Mouse (Mus musculus): Measurements from ENCODE around the gene Bri3. TPM values are rescaled to one million over a fixed set of nuclear protein-coding genes. Genes with fewer than 3 reads are reported as not detected.

Bri3 gene
- polyA plus RNA-seq, 1 experiment = 76.9 TPM

DNA sequence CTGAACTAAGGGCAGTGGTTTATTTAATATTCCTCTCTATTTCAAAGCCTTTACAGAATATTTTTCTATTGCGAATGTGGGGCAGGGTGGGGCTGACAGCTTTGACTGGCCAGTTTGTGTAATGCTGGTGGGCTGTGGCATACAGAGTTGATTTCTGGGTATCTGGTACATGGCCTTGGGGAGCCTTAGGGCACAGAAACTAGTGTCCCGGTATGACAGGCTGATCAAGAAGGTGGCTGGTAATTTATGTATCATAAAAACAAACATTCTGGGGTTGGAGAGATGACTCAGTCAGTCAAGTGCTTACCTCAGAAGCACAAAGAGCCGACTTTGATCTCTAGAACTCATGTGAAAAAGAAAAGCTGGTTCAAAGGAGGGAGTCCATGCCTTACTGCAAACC, 182.5 kb downstream of the Bri3 start:
- Histone ChIP-seq H3K4me1 (replicated peaks; ENCODE audit: control insufficient read depth, insufficient read depth, low read length) (no peaks in the 10 kb centered on the region), H3K27me3 (ENCODE audit: control insufficient read depth, insufficient read depth, low read length) (no peaks in the 10 kb centered on the region), H3K27ac (ENCODE audit: control insufficient read depth, insufficient read depth, low read length) (no peak overlapping the region), H3K4me3 (ENCODE audit: control insufficient read depth, insufficient read depth, low read length) (no peak overlapping the region), H3K36me3 (ENCODE audit: control insufficient read depth, insufficient read depth, low read length) (no peaks in the 10 kb centered on the region)
- TF ChIP-seq CTCF (IDR thresholded peaks at IDR 0.05; ENCODE audit: borderline replicate concordance, control insufficient read depth, extremely low read depth, insufficient read depth, low read length, poor library complexity) (no peak), POLR2A (IDR thresholded peaks at IDR 0.05; ENCODE audit: control insufficient read depth, extremely low read depth, insufficient read depth, low read length, poor library complexity) (no peak)
- no peak for DNase-seq
- WGBS = 77% methylated on average over 3 of the region's 3 CpGs

DNA sequence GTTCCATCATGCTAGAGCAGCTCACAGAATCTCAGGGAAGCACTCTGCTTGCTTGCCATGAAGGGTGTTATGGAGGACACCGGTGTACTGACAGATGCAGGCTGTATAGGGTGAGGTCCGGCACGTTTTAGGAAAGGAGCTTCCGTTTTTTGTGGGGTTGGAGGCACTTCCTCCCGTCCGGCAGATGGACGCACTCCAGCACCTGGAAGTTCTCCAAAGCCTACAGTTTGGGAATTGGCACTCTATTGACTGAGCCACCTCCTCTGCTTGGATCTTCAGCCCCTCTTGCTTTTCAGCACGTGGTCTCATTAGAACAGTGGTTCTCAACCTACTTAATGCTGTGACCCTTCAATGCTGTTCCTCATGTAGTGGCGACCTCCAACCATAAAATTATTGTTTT, 183.6 kb downstream of the Bri3 start:
- DNase-seq = no peak
- Histone ChIP-seq H3K4me3 (ENCODE audit: control insufficient read depth, insufficient read depth, low read length) (no peak overlapping the region), H3K4me1 (replicated peaks; ENCODE audit: control insufficient read depth, insufficient read depth, low read length) (no peaks in the 10 kb centered on the region), H3K27me3 (ENCODE audit: control insufficient read depth, insufficient read depth, low read length) (no peaks in the 10 kb centered on the region), H3K27ac (ENCODE audit: control insufficient read depth, insufficient read depth, low read length) (no peak overlapping the region), H3K36me3 (ENCODE audit: control insufficient read depth, insufficient read depth, low read length) (no peaks in the 10 kb centered on the region)
- no peak for TF ChIP-seq CTCF (IDR thresholded peaks at IDR 0.05; ENCODE audit: borderline replicate concordance, control insufficient read depth, extremely low read depth, insufficient read depth, low read length, poor library complexity)
- TF ChIP-seq POLR2A (IDR thresholded peaks at IDR 0.05; ENCODE audit: control insufficient read depth, extremely low read depth, insufficient read depth, low read length, poor library complexity) = no peak
- 71% methylated on average over 9 of the region's 9 CpGs for WGBS

DNA sequence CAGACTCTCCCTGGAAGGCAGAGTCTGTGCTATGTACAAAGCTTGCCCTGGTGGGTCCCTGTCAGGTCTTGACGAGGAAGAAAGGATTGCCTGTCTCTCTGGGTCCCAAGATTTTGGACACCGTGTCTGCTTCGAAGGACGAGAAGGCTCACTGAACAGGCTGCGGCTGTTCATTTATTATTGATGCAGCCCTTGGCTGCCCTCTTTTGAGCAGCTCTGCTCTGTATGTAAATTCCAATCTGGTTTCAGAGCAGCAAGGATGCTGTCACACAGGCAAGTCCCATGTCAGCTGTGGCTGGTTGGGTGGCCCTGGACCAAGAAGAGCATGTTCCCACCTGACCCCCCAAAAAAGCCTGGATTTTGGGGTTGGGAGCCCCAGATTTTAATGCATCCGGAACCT, 187.2 kb downstream of the Bri3 start:
- H3K36me3 ChIP-seq (ENCODE audit: control insufficient read depth, insufficient read depth, low read length) = no peaks in the 10 kb centered on the region
- WGBS = 86% methylated on average over 6 of the region's 6 CpGs
- H3K27me3 ChIP-seq (ENCODE audit: control insufficient read depth, insufficient read depth, low read length) = no peaks in the 10 kb centered on the region
- TF ChIP-seq CTCF (IDR thresholded peaks at IDR 0.05; ENCODE audit: borderline replicate concordance, control insufficient read depth, extremely low read depth, insufficient read depth, low read length, poor library complexity) = no peak
- no peak for TF ChIP-seq POLR2A (IDR thresholded peaks at IDR 0.05; ENCODE audit: control insufficient read depth, extremely low read depth, insufficient read depth, low read length, poor library complexity)
- no peaks in the 10 kb centered on the region for H3K4me1 ChIP-seq (replicated peaks; ENCODE audit: control insufficient read depth, insufficient read depth, low read length)
- DNase-seq = no peak
- no peak overlapping the region for H3K4me3 ChIP-seq (ENCODE audit: control insufficient read depth, insufficient read depth, low read length)
- H3K27ac ChIP-seq (ENCODE audit: control insufficient read depth, insufficient read depth, low read length) = no peak overlapping the region

DNA sequence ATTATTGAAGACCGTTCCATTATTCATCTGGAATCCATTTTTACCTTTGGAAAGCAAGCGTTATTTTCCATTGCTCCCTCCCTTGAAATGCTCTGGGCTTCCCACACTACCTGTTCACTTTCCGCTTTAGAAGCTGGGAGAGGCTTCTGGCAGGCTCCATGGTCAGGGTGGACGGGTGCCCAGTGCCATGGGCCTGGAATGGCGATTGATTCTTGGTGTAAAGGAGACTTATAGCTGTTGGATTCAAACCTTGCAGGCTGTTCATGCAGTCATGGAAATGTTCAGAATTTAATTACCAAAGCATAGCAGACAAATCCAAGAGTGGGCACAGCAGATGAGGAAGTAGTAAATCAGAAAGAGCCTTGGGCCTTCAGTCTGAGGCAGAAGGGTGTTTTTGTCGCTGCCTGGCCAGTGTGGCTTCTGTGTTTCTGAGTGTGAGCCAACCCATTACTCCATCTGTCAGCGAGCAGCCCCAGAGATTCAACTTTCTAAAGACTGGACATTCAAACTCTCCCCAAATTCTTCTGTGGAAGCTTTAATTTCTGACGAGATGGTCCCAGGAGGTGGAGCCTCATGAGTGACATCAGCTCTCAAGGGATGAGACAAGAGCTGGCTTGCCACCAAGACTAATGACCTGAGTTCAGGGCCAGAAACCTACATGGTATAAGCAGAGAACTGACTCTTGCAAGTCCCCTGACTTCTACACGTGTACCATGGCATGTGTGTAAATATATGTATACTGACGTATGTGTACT, 195.2 kb downstream of the Bri3 start:
- WGBS = 61% methylated on average over 10 of the region's 10 CpGs
- no peaks in the 10 kb centered on the region for H3K4me1 ChIP-seq (replicated peaks; ENCODE audit: control insufficient read depth, insufficient read depth, low read length)
- no peaks in the 10 kb centered on the region for H3K36me3 ChIP-seq (ENCODE audit: control insufficient read depth, insufficient read depth, low read length)
- H3K27me3 ChIP-seq (ENCODE audit: control insufficient read depth, insufficient read depth, low read length) = no peaks in the 10 kb centered on the region
- no peak overlapping the region for H3K4me3 ChIP-seq (ENCODE audit: control insufficient read depth, insufficient read depth, low read length)
- TF ChIP-seq CTCF (IDR thresholded peaks at IDR 0.05; ENCODE audit: borderline replicate concordance, control insufficient read depth, extremely low read depth, insufficient read depth, low read length, poor library complexity) (no peak), POLR2A (IDR thresholded peaks at IDR 0.05; ENCODE audit: control insufficient read depth, extremely low read depth, insufficient read depth, low read length, poor library complexity) (no peak)
- no peak for DNase-seq
- no peak overlapping the region for H3K27ac ChIP-seq (ENCODE audit: control insufficient read depth, insufficient read depth, low read length)

DNA sequence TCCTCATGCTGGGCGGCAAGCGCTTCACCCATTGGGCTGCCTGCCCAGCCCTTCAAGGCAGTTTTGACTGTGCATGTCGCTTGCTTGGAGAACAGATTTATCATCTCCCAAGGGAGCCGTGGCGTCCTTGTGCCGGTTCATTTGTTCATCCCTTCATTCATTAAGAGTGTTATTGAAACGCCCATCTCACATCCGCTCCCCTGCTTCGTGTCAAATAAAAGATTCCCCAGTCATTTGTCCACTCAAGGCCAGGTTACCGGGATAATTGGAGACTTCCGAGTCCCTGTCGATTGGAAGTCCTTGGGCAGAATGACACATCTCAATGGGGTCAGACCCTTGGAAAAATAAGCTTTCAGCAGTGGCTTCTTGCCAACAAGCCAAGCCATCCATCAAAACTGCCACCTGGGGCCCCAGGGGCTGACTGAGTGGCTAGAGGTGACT, 197.6 kb downstream of the Bri3 start:
- TF ChIP-seq POLR2A (IDR thresholded peaks at IDR 0.05; ENCODE audit: control insufficient read depth, extremely low read depth, insufficient read depth, low read length, poor library complexity) (no peak), CTCF (IDR thresholded peaks at IDR 0.05; ENCODE audit: borderline replicate concordance, control insufficient read depth, extremely low read depth, insufficient read depth, low read length, poor library complexity) (no peak)
- Histone ChIP-seq H3K36me3 (ENCODE audit: control insufficient read depth, insufficient read depth, low read length) (no peaks in the 10 kb centered on the region), H3K27ac (ENCODE audit: control insufficient read depth, insufficient read depth, low read length) (no peak overlapping the region), H3K4me1 (replicated peaks; ENCODE audit: control insufficient read depth, insufficient read depth, low read length) (no peaks in the 10 kb centered on the region), H3K4me3 (ENCODE audit: control insufficient read depth, insufficient read depth, low read length) (no peak overlapping the region), H3K27me3 (ENCODE audit: control insufficient read depth, insufficient read depth, low read length) (no peaks in the 10 kb centered on the region)
- DNase-seq = no peak
- WGBS = 93% methylated on average over 12 of the region's 12 CpGs

DNA sequence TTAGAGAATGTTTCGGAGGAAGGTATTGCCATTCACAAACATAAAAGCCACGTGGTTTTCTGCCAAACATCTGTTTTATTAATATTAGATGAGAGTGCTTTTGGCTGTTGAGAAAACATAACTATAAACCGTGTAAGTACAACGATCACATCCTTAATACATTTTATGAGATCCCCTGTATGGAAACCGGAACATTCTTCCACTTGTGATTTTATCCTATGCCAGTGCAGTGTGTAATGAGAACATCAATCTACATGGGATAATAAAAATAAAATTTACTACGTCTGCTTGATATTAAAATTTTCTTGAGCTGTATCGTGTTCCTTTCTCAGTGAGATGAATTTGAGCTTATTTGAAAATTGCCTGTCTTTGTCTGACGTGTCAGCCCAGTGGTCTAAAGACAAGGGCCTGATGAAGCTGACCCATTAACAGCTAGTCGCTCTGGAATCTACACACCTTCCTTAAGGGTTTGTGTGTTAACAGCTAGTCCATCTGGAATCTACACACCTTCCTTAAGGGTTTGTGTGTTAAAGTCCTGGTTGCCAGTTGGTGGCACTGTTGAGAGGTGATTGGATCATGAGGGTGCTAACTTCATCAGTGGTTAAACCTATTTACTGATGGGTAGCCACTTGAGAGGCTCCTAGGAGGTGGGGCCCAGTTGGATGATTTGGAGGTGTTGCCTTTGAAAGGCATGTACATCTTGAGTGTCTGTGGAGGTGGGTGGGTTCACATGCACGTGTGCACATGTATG, 202.4 kb downstream of the Bri3 start:
- WGBS = 88% methylated on average over 10 of the region's 10 CpGs
- no peak for DNase-seq
- Histone ChIP-seq H3K27me3 (ENCODE audit: control insufficient read depth, insufficient read depth, low read length) (no peaks in the 10 kb centered on the region), H3K4me3 (ENCODE audit: control insufficient read depth, insufficient read depth, low read length) (no peak overlapping the region), H3K4me1 (replicated peaks; ENCODE audit: control insufficient read depth, insufficient read depth, low read length) (no peaks in the 10 kb centered on the region), H3K27ac (ENCODE audit: control insufficient read depth, insufficient read depth, low read length) (no peak overlapping the region), H3K36me3 (ENCODE audit: control insufficient read depth, insufficient read depth, low read length) (no peaks in the 10 kb centered on the region)
- TF ChIP-seq POLR2A (IDR thresholded peaks at IDR 0.05; ENCODE audit: control insufficient read depth, extremely low read depth, insufficient read depth, low read length, poor library complexity) (no peak), CTCF (IDR thresholded peaks at IDR 0.05; ENCODE audit: borderline replicate concordance, control insufficient read depth, extremely low read depth, insufficient read depth, low read length, poor library complexity) (no peak)

Measured in thymus, adult 2 months (tissue).